Mouse (Mus musculus): ENCODE measurements around the gene Ankle1. TPM values are rescaled to one million over a fixed set of nuclear protein-coding genes. Genes with fewer than 3 reads are reported as not detected.
"Not testable (repeated sequence)": the region's sequence is repeated elsewhere in the genome, so short reads cannot be mapped to it uniquely, and the experiment has no call there.

Gene Ankle1
- total RNA-seq, 2 experiments from 2014 or later = 208 to 473 TPM

DNA sequence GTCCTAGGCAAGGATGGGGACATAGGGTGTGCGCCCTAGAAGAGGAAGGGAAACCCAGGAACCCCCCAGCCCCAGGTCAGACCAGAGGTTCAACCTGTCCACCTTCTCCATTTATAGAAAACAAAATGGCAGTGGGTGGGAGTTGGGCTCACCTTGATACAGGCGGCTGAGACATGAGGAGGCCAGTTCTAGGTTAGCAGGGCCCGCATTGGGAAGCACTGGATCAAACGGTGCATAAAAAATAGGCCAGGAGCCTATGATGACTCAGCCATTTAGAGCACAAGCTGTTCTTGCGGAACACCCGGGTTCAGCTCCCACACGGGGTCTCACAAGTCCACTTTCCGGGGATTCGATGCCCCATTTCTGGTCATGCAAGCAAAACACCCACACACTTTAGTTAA lies 859 bp upstream of the Ankle1 start:
- no peak for ATAC-seq (replicated peaks; ENCODE audit: low FRiP score, poor library complexity, severe bottlenecking)

GRCm38 (mm10) chr8:71406099-71407015 lies 547 bp downstream of the Ankle1 start:
- peak; percentile 71 for ATAC-seq (replicated peaks; ENCODE audit: low FRiP score, poor library complexity, severe bottlenecking)

GRCm38 (mm10) chr8:71407441-71407840 lies 1.6 kb downstream of the Ankle1 start:
- no peak for ATAC-seq (replicated peaks; ENCODE audit: low FRiP score, poor library complexity, severe bottlenecking)

DNA sequence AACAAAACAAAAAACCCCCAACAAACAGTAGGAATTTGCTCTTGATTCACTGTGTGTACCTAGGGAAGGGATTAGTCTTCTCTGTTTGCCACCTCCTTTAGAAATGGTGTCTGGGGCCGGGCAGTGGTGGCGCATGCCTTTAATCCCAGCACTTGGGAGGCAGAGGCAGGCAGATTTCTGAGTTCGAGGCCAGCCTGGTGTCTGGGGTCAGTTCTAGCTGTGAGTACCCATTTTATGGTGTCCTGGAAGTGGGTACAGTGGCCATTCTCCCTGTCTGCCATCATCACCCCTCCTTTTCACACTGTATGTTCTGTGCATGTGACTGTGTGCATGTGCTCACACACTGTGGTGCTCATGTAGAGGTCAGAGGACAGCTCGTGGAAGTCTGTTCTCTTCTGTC lies 2.4 kb downstream of the Ankle1 start:
- no peak for ATAC-seq (replicated peaks; ENCODE audit: low FRiP score, poor library complexity, severe bottlenecking)

DNA sequence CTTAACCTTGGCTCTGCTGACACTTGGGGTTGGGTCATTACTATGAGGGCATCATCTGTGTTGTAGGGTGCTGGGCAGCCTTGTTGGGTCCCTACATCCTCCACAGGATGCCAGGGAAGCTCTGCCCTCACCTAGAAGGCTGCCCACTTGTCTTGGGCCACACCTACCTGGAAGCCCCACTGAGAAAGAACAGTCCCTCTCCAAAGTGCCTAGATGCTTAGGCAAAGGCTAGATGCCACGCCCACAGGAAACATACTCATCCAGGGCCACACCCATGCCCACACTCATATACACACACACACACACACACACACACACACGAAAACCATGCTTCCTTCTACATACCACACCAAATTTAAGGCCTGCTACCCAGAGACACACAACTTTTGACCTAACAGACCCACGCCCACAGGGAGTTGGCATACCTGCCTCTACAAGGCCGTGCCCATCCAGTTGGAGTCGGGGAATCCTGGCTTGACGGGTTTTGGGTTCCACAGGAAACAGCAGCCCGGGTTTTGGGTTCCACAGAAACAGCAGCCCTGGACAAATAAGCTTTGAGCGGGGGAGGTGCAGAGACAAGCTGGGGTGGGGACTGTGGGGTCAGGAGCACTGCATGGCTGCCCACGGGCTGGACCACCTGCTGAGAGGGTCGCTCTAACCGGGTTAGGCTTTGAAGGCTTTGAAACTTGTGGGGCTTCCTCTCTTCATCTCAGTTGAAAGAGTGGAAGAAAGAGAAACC lies 5.9 kb downstream of the Ankle1 start:
- ATAC-seq (replicated peaks; ENCODE audit: low FRiP score, poor library complexity, severe bottlenecking) = peak; percentile 28

GRCm38 (mm10) chr8:71422121-71422520 lies 16.3 kb downstream of the Ankle1 start:
- no peak for ATAC-seq (replicated peaks; ENCODE audit: low FRiP score, poor library complexity, severe bottlenecking)

DNA sequence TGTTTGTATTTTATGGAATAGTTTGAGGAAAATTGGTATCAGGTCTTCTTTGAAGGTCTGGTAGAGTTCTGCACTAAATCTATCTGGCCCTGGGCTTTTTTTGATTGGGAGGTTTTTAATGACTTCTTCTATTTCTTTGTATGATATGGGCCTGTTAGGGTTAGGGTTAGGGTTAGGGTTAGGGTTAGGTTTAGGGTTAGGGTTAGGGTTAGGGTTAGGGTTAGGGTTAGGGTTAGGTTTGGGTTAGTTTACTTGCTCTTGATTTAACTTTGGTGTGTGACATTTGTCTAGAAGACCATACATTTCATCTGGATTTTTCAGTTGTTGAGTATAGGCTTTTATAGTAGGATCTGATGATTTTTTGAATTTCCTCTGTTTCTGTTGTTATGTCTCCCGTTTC lies 27.1 kb downstream of the Ankle1 start:
- not testable (repeated sequence) for ATAC-seq (replicated peaks; ENCODE audit: low FRiP score, poor library complexity, severe bottlenecking)

GRCm38 (mm10) chr8:71437041-71437440 lies 31.2 kb downstream of the Ankle1 start:
- no peak for ATAC-seq (replicated peaks; ENCODE audit: low FRiP score, poor library complexity, severe bottlenecking)

- 0 out of 2 replicates have a peak, but pooled peaks have one; percentile 46 for ATAC-seq (replicated peaks; ENCODE audit: low FRiP score, poor library complexity, severe bottlenecking)
Observed at GRCm38 (mm10) chr8:71441404-71441803, 35.6 kb downstream of the Ankle1 start.

GRCm38 (mm10) chr8:71445096-71445495 lies 39.3 kb downstream of the Ankle1 start:
- ATAC-seq (replicated peaks; ENCODE audit: low FRiP score, poor library complexity, severe bottlenecking) = no peak

GRCm38 (mm10) chr8:71451337-71451736 lies 45.5 kb downstream of the Ankle1 start:
- ATAC-seq (replicated peaks; ENCODE audit: low FRiP score, poor library complexity, severe bottlenecking) = no peak

GRCm38 (mm10) chr8:71451777-71452176 lies 46.0 kb downstream of the Ankle1 start:
- no peak for ATAC-seq (replicated peaks; ENCODE audit: low FRiP score, poor library complexity, severe bottlenecking)

- ATAC-seq (replicated peaks; ENCODE audit: low FRiP score, poor library complexity, severe bottlenecking) = no peak
Observed at GRCm38 (mm10) chr8:71452669-71453068, 46.9 kb downstream of the Ankle1 start.

DNA sequence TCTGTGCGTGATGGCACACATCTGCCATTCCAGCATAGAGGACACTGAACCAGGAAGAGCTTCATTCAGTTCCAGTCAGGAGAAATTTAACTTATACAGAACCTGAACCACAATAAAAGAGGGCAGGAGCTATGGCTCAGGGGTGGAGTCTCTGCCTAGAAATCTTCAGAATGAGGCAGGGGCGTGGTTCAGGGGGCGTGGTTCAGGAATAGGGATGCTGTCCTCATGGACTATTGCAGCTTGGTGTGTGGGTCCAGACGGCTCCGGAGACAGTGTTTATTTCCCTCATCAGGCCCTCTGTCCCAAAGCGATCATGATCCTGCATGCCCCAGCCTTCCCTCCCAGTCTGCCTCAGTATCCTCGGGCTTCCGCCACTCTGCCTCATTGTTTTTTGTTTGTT lies 48.9 kb downstream of the Ankle1 start:
- no peak for ATAC-seq (replicated peaks; ENCODE audit: low FRiP score, poor library complexity, severe bottlenecking)

GRCm38 (mm10) chr8:71456906-71457305 lies 51.1 kb downstream of the Ankle1 start:
- peak; percentile 69; the same call in 1 of the 2 replicates for ATAC-seq (replicated peaks; ENCODE audit: low FRiP score, poor library complexity, severe bottlenecking)

DNA sequence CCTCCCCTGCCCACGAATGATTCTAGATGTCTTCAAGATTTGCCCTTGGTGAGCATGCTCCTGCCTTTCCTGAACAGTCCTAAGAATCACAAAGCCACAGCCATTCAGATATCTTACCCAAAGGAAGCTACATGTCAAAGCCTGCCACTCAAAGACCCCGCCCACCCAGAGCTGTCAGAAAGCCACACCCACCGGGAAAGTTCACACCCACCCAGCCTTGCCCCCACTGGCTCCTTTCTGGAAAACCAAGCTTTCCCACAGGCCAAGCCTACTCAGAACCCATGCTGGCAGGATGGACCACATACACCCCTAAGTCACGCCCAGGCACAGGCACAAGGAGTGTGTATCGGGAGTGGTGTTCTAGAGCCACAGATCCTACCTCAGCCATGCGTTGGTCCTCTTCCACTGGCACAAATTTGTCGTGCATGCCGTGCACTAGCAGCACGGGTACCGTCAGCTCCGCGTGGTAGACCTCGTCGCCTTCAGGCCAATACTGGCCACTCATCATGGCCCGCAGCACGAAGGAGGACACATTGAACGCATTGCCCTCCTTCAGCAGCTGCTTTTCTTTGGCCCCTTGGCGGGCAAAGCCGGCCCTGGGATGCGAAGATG lies 52.0 kb downstream of the Ankle1 start:
- ATAC-seq (replicated peaks; ENCODE audit: low FRiP score, poor library complexity, severe bottlenecking) = no peak

Other genes starting within 250 kb of the Ankle1 start
- gene Myo9b, start 133.3 kb upstream of the Ankle1 start, total RNA-seq (2015; ENCODE audit: low replicate concordance) = 26.3 and 29.3 TPM in 2 replicates
- gene Myo9b, start 133.3 kb upstream of the Ankle1 start, total RNA-seq (2017; ENCODE audit: low replicate concordance) = 23.4 and 32.3 TPM in 2 replicates
- gene Haus8, start 133.1 kb upstream of the Ankle1 start, total RNA-seq (2015; ENCODE audit: low replicate concordance) = 36.4 and 49.9 TPM in 2 replicates
- gene Haus8, start 133.1 kb upstream of the Ankle1 start, total RNA-seq (2017; ENCODE audit: low replicate concordance) = 69.7 and 109 TPM in 2 replicates
- 46.1 and 99.8 TPM in 2 replicates for gene Use1, start 39.2 kb upstream of the Ankle1 start, total RNA-seq (2015; ENCODE audit: low replicate concordance)
- gene Use1, start 39.2 kb upstream of the Ankle1 start, total RNA-seq (2017; ENCODE audit: low replicate concordance) = 48.1 and 59.2 TPM in 2 replicates
- gene Ocel1, start 34.7 kb upstream of the Ankle1 start, total RNA-seq (2015; ENCODE audit: low replicate concordance) = 1.7 and 13.7 TPM in 2 replicates
- gene Ocel1, start 34.7 kb upstream of the Ankle1 start, total RNA-seq (2017; ENCODE audit: low replicate concordance) = 10.4 and 10.7 TPM in 2 replicates
- not detected in 2 replicates for gene Nr2f6, start 24.1 kb upstream of the Ankle1 start, total RNA-seq (2015; ENCODE audit: low replicate concordance)
- gene Nr2f6, start 24.1 kb upstream of the Ankle1 start, total RNA-seq (2017; ENCODE audit: low replicate concordance) = 1.4 and 6.7 TPM in 2 replicates
- gene Ushbp1, start 10.2 kb upstream of the Ankle1 start, total RNA-seq (2015; ENCODE audit: low replicate concordance) = not detected in 2 replicates
- gene Ushbp1, start 10.2 kb upstream of the Ankle1 start, total RNA-seq (2017; ENCODE audit: low replicate concordance) = 0.64 TPM in 1 of 2 replicates, not detected in the other
- 35.0 and 51.6 TPM in 2 replicates for gene Babam1, start 9.1 kb upstream of the Ankle1 start, total RNA-seq (2015; ENCODE audit: low replicate concordance)
- gene Babam1, start 9.1 kb upstream of the Ankle1 start, total RNA-seq (2017; ENCODE audit: low replicate concordance) = 22.3 and 44.8 TPM in 2 replicates
- 1.3 and 1.4 TPM in 2 replicates for gene Abhd8, start 57.6 kb downstream of the Ankle1 start, total RNA-seq (2015; ENCODE audit: low replicate concordance)
- 3.0 and 4.5 TPM in 2 replicates for gene Abhd8, start 57.6 kb downstream of the Ankle1 start, total RNA-seq (2017; ENCODE audit: low replicate concordance)
- 23.1 and 38.2 TPM in 2 replicates for gene Mrpl34, start 58.9 kb downstream of the Ankle1 start, total RNA-seq (2015; ENCODE audit: low replicate concordance)
- gene Mrpl34, start 58.9 kb downstream of the Ankle1 start, total RNA-seq (2017; ENCODE audit: low replicate concordance) = 14.1 and 17.5 TPM in 2 replicates
- 23.9 and 35.7 TPM in 2 replicates for gene Dda1, start 63.2 kb downstream of the Ankle1 start, total RNA-seq (2015; ENCODE audit: low replicate concordance)
- gene Dda1, start 63.2 kb downstream of the Ankle1 start, total RNA-seq (2017; ENCODE audit: low replicate concordance) = 17.8 and 18.1 TPM in 2 replicates
- not detected in 2 replicates for gene Ano8, start 80.0 kb downstream of the Ankle1 start, total RNA-seq (2015; ENCODE audit: low replicate concordance)
- gene Ano8, start 80.0 kb downstream of the Ankle1 start, total RNA-seq (2017; ENCODE audit: low replicate concordance) = 0.13 TPM in 1 of 2 replicates, not detected in the other
- 2.1 and 4.0 TPM in 2 replicates for gene Gtpbp3, start 82.1 kb downstream of the Ankle1 start, total RNA-seq (2015; ENCODE audit: low replicate concordance)
- gene Gtpbp3, start 82.1 kb downstream of the Ankle1 start, total RNA-seq (2017; ENCODE audit: low replicate concordance) = 0.83 and 4.0 TPM in 2 replicates
- gene Plvap, start 105.7 kb downstream of the Ankle1 start, total RNA-seq (2015; ENCODE audit: low replicate concordance) = not detected in 2 replicates
- gene Plvap, start 105.7 kb downstream of the Ankle1 start, total RNA-seq (2017; ENCODE audit: low replicate concordance) = not detected in 2 replicates
- gene Ccdc194, start 119.7 kb downstream of the Ankle1 start, total RNA-seq (2015; ENCODE audit: low replicate concordance) = not detected in 2 replicates
- gene Ccdc194, start 119.7 kb downstream of the Ankle1 start, total RNA-seq (2017; ENCODE audit: low replicate concordance) = not detected in 2 replicates
- 7.6 TPM in 1 of 2 replicates, not detected in the other for gene Bst2, start 131.4 kb downstream of the Ankle1 start, total RNA-seq (2015; ENCODE audit: low replicate concordance)
- gene Bst2, start 131.4 kb downstream of the Ankle1 start, total RNA-seq (2017; ENCODE audit: low replicate concordance) = 15.1 and 28.2 TPM in 2 replicates
- gene Mvb12a, start 136.9 kb downstream of the Ankle1 start, total RNA-seq (2015; ENCODE audit: low replicate concordance) = 7.6 and 9.6 TPM in 2 replicates
- gene Mvb12a, start 136.9 kb downstream of the Ankle1 start, total RNA-seq (2017; ENCODE audit: low replicate concordance) = 2.1 and 4.5 TPM in 2 replicates
- not detected in 2 replicates for gene Tmem221, start 152.9 kb downstream of the Ankle1 start, total RNA-seq (2015; ENCODE audit: low replicate concordance)
- gene Tmem221, start 152.9 kb downstream of the Ankle1 start, total RNA-seq (2017; ENCODE audit: low replicate concordance) = not detected in 2 replicates
- not detected in 2 replicates for gene Nxnl1, start 160.6 kb downstream of the Ankle1 start, total RNA-seq (2015; ENCODE audit: low replicate concordance)
- gene Nxnl1, start 160.6 kb downstream of the Ankle1 start, total RNA-seq (2017; ENCODE audit: low replicate concordance) = not detected in 2 replicates
- 1.1 and 1.7 TPM in 2 replicates for gene Slc27a1, start 162.9 kb downstream of the Ankle1 start, total RNA-seq (2015; ENCODE audit: low replicate concordance)
- not detected in 2 replicates for gene Slc27a1, start 162.9 kb downstream of the Ankle1 start, total RNA-seq (2017; ENCODE audit: low replicate concordance)
- 31.4 and 36.9 TPM in 2 replicates for gene Pgls, start 186.2 kb downstream of the Ankle1 start, total RNA-seq (2015; ENCODE audit: low replicate concordance)
- 14.8 and 31.8 TPM in 2 replicates for gene Pgls, start 186.2 kb downstream of the Ankle1 start, total RNA-seq (2017; ENCODE audit: low replicate concordance)
- 54.1 and 135 TPM in 2 replicates for gene Fam129c, start 191.6 kb downstream of the Ankle1 start, total RNA-seq (2015; ENCODE audit: low replicate concordance)
- 7.4 and 32.9 TPM in 2 replicates for gene Fam129c, start 191.6 kb downstream of the Ankle1 start, total RNA-seq (2017; ENCODE audit: low replicate concordance)
- 5.9 and 19.5 TPM in 2 replicates for gene Colgalt1, start 205.0 kb downstream of the Ankle1 start, total RNA-seq (2015; ENCODE audit: low replicate concordance)
- 9.2 and 11.0 TPM in 2 replicates for gene Colgalt1, start 205.0 kb downstream of the Ankle1 start, total RNA-seq (2017; ENCODE audit: low replicate concordance)